Mouse (Mus musculus): ENCODE data around the gene Capzb. TPM values are rescaled to one million over a fixed set of nuclear protein-coding genes. Genes with fewer than 3 reads are reported as not detected.

The Capzb gene
- total and polyA plus RNA-seq, 2 experiments from 2014 or later: 98.3 to 325 TPM

DNA sequence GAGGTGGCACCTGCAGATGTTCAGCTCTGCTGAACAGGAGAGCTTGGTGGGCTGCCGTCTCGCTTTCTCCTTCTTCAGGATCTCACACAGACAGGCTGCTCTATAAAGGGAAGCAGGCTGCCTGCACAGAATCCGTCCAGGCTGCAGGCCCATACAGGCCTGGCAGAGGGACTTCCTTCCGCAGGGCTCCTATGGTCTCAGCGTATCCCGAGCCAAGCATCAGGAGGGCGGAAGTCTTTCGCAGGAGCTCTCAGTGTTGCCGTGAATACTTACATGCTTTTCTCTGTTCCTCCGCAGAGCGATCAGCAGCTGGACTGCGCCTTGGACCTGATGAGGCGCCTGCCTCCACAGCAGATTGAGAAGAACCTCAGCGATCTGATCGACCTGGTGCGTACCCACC lies 45.9 kb downstream of the Capzb start:
- Histone ChIP-seq H3K4me1 (ENCODE audit: insufficient read depth) (no peaks in the 10 kb centered on the region), H3K27me3 (ENCODE audit: insufficient read depth, low read length) (no peaks in the 10 kb centered on the region), H3K4me3 (ENCODE audit: low read depth, low read length) (no peak overlapping the region), H3K9me3 (ENCODE audit: low read length) (no peaks in the 10 kb centered on the region), H3K4me2 (ENCODE audit: low read depth) (no peak overlapping the region), H3K27ac (ENCODE audit: low read depth, low read length) (no peak overlapping the region), H3K36me3 (ENCODE audit: insufficient read depth) (peaks cover 31% of the 10 kb centered on the region), H3K9ac (no peak overlapping the region)
- no peak for TF ChIP-seq CTCF (IDR thresholded peaks at IDR 0.05; ENCODE audit: low read depth)
- 91% methylated on average over 16 of the region's 16 CpGs for WGBS
- no peak for ATAC-seq
- DNase-seq: no peak

DNA sequence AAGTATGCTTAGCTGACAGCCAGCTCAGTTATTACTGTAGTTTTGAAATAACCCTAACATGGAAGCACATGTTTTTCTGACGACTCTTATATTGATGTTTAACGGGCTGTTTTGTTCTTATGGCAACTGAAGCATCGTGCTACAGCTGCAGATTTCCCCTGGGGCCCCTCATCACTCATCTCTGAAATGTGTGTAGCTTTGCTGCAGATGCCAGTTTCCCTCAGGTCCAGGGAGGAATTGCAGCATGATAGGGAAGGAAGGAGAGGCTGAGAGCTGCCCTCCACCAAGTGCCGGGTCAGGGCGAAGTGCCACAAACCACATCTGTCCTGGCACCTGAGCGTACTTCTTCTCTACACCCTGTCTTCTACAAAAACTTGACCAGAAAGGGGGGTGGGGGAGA lies 47.6 kb downstream of the Capzb start:
- Histone ChIP-seq H3K36me3 (ENCODE audit: insufficient read depth) (peaks cover 31% of the 10 kb centered on the region), H3K27me3 (ENCODE audit: insufficient read depth, low read length) (no peaks in the 10 kb centered on the region), H3K4me2 (ENCODE audit: low read depth) (no peak overlapping the region), H3K27ac (ENCODE audit: low read depth, low read length) (no peak overlapping the region), H3K9ac (no peak overlapping the region), H3K4me3 (ENCODE audit: low read depth, low read length) (no peak overlapping the region), H3K9me3 (ENCODE audit: low read length) (no peaks in the 10 kb centered on the region), H3K4me1 (ENCODE audit: insufficient read depth) (no peaks in the 10 kb centered on the region)
- 87% methylated on average over 6 of the region's 6 CpGs for WGBS
- ATAC-seq (no peak), DNase-seq (no peak)
- TF ChIP-seq CTCF (IDR thresholded peaks at IDR 0.05; ENCODE audit: low read depth): no peak

DNA sequence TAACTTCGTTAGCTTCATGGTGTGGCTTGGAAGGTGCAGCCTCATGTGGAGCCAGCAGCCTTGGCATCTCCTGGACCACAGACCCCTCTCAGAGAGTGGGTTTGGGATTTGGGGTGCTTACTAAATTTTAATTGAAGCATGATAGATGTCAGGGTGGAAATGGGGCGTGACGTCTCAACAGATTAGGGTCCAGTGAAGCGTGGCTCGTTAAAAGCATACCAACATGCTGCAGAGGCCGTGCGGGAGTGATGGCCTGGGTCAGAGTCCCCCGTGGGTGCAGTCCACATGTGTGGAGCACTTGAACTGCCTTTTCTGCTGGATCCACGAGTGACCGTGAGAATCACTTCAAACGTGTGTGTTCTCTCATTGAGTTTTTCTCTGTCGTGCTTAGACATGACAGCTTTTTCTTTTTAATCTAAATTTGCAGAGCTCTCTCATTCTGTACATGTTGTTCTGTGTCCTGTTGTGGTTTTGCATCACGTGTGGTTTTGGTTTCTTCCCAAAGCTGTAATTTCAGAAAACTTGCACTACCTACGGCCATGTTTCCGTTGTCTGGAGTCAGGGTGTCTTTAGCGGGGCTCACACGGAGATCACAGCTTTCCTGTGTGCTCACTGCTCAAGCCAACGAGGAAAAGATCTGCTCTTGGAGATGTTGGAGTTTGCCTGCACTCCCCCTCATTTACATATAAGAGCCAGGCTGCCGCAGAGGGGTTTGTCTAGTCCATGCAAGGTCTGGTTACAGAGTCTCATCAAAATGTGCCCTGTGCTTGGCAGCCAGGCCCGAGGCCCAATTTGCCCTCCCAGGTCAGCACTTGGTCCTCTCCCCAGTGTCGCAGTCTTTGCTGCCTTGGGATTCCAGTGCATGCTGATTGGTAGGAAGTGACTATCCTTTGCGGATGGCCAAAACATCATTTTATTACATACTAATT lies 49.2 kb downstream of the Capzb start:
- no peak overlapping the region for H3K4me2 ChIP-seq (ENCODE audit: low read depth)
- ATAC-seq (no peak), DNase-seq (no peak)
- no peak overlapping the region for H3K9ac ChIP-seq
- H3K27me3 ChIP-seq (ENCODE audit: insufficient read depth, low read length): no peaks in the 10 kb centered on the region
- 58% methylated on average over 22 of the region's 22 CpGs for WGBS
- H3K4me1 ChIP-seq (ENCODE audit: insufficient read depth): peaks cover 9% of the 10 kb centered on the region; the same call in 1 of the 2 replicates
- peaks cover 31% of the 10 kb centered on the region for H3K36me3 ChIP-seq (ENCODE audit: insufficient read depth)
- TF ChIP-seq CTCF (IDR thresholded peaks at IDR 0.05; ENCODE audit: low read depth): no peak
- H3K4me3 ChIP-seq (ENCODE audit: low read depth, low read length): no peak overlapping the region
- H3K9me3 ChIP-seq (ENCODE audit: low read length): no peaks in the 10 kb centered on the region
- no peak overlapping the region for H3K27ac ChIP-seq (ENCODE audit: low read depth, low read length)

DNA sequence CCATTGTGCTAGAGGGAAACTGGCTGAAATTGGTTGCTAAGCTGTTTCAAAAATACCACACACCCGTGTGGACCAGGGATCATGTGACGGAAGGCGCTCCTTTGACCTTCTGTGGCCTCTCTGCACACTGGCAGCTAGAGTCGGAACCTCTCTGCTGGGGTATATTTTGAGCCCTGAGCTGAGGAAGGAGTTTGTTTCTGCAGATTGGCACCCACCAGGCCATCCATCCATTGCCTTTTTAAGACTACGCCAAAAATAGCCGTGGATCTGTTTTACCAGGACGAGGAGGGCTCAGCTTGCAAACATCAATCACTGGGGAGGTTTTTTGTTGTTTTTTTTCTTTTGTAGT lies 49.9 kb downstream of the Capzb start:
- H3K9me3 ChIP-seq (ENCODE audit: low read length): no peaks in the 10 kb centered on the region

DNA sequence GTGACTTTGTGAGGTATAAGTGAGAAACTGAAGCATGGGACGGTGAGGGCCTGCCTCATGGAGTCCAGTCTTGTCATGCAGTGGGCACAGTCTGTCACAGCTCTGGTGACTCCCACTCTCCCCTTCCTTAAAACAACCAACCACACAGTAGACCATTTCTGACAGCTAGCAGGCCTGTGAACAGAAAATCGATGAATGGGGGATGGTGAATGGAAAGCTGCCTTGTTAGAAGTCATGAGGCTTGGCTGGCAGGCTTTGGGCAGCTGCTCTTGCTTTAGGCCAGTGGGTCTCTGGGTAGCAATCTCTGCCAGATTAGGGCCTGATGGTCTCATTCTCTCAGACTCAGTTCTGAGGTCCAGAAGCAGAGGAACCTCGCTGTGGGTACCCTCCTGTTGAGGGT lies 51.5 kb downstream of the Capzb start:
- Histone ChIP-seq H3K9me3 (ENCODE audit: low read length) (no peaks in the 10 kb centered on the region), H3K9ac (no peak overlapping the region), H3K4me2 (ENCODE audit: low read depth) (no peak overlapping the region), H3K27ac (ENCODE audit: low read depth, low read length) (no peak overlapping the region), H3K27me3 (ENCODE audit: insufficient read depth, low read length) (no peaks in the 10 kb centered on the region), H3K4me3 (ENCODE audit: low read depth, low read length) (no peak overlapping the region), H3K36me3 (ENCODE audit: insufficient read depth) (peaks cover 26% of the 10 kb centered on the region), H3K4me1 (ENCODE audit: insufficient read depth) (peaks cover 9% of the 10 kb centered on the region; the same call in 1 of the 2 replicates)
- WGBS: 74% methylated on average over 3 of the region's 3 CpGs
- ATAC-seq (peak; percentile 8; the same call in 1 of the 2 replicates), DNase-seq (no peak)
- no peak for TF ChIP-seq CTCF (IDR thresholded peaks at IDR 0.05; ENCODE audit: low read depth)

More for the DNA sequence above, 49.9 kb downstream of the Capzb start:
- no peak overlapping the region for H3K4me3 ChIP-seq (ENCODE audit: low read depth, low read length)
- DNase-seq (no peak), ATAC-seq (no peak)
- no peak overlapping the region for H3K27ac ChIP-seq (ENCODE audit: low read depth, low read length)
- H3K36me3 ChIP-seq (ENCODE audit: insufficient read depth): peaks cover 31% of the 10 kb centered on the region
- WGBS: 74% methylated on average over 7 of the region's 7 CpGs
- no peak overlapping the region for H3K9ac ChIP-seq
- H3K4me1 ChIP-seq (ENCODE audit: insufficient read depth): peaks cover 9% of the 10 kb centered on the region; the same call in 1 of the 2 replicates
- H3K27me3 ChIP-seq (ENCODE audit: insufficient read depth, low read length): no peaks in the 10 kb centered on the region
- no peak for TF ChIP-seq CTCF (IDR thresholded peaks at IDR 0.05; ENCODE audit: low read depth)
- no peak overlapping the region for H3K4me2 ChIP-seq (ENCODE audit: low read depth)

DNA sequence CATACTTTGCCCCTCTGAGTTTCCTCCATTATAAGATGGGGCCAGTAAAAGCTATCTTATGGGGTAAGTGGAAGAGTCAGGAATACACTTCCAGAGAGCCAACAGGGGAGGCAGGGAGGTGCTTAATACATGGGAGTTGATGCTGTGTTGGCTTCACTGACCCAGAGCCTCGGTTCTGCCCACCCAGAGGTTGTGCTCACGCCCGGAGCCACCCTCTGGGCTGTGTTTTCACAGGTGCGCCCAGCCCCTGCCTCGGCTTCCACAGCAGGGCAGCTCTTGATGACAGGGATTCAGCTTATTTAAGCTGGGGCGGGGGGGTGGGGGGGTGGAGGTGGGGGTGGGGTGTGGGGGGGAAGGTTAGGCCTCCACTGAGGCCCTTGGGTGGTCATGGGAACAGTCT lies 52.1 kb downstream of the Capzb start:
- WGBS: 89% methylated on average over 6 of the region's 6 CpGs
- DNase-seq (no peak), ATAC-seq (no peak)
- Histone ChIP-seq H3K4me1 (ENCODE audit: insufficient read depth) (peaks cover 9% of the 10 kb centered on the region; the same call in 1 of the 2 replicates), H3K9ac (no peak overlapping the region), H3K9me3 (ENCODE audit: low read length) (no peaks in the 10 kb centered on the region), H3K27me3 (ENCODE audit: insufficient read depth, low read length) (no peaks in the 10 kb centered on the region), H3K4me3 (ENCODE audit: low read depth, low read length) (no peak overlapping the region), H3K36me3 (ENCODE audit: insufficient read depth) (peaks cover 21% of the 10 kb centered on the region), H3K27ac (ENCODE audit: low read depth, low read length) (no peak overlapping the region), H3K4me2 (ENCODE audit: low read depth) (no peak overlapping the region)
- TF ChIP-seq CTCF (IDR thresholded peaks at IDR 0.05; ENCODE audit: low read depth): no peak

DNA sequence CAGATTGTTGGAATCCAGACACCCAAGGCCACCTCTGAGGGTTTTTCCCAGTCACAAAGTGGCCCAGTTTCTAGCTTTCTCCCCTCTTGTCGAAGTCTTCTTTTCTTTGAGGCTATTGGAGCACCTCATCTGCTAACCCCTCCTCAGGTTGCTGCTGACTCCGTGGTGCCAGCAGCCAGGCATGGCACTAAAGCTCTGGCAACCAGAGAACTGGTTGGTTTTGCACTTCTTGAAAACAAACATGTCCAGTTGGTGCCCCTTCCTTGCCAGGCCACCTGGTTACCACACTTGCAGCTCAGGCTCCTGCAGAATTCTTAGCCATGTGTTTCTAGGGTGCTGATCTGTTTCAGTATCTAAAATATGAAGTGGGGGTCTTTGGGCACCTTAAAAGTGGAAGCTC lies 52.8 kb downstream of the Capzb start:
- peaks cover 13% of the 10 kb centered on the region for H3K36me3 ChIP-seq (ENCODE audit: insufficient read depth)
- ATAC-seq (no peak), DNase-seq (no peak)
- H3K4me3 ChIP-seq (ENCODE audit: low read depth, low read length): no peak overlapping the region
- H3K4me1 ChIP-seq (ENCODE audit: insufficient read depth): peaks cover 9% of the 10 kb centered on the region; the same call in 1 of the 2 replicates
- WGBS: 82% methylated on average over 2 of the region's 2 CpGs
- H3K27me3 ChIP-seq (ENCODE audit: insufficient read depth, low read length): no peaks in the 10 kb centered on the region
- H3K27ac ChIP-seq (ENCODE audit: low read depth, low read length): no peak overlapping the region
- H3K4me2 ChIP-seq (ENCODE audit: low read depth): no peak overlapping the region
- TF ChIP-seq CTCF (IDR thresholded peaks at IDR 0.05; ENCODE audit: low read depth): no peak
- H3K9me3 ChIP-seq (ENCODE audit: low read length): no peaks in the 10 kb centered on the region
- no peak overlapping the region for H3K9ac ChIP-seq
